Mouse (Mus musculus) mesoderm, embryonic 11.5 days (tissue): ENCODE data around the gene Smg5.
"Not testable (repeated sequence)": the region's sequence is repeated elsewhere in the genome, so short reads cannot be mapped to it uniquely, and the experiment has no call there.

Experiments
- DNase-seq: peaks from one replicate; pipeline ENCODE4 v3.0.0-alpha.2; 2012; ENCODE audit warnings: low read depth, low spot score

Gene Smg5

GRCm38 (mm10) chr3:88336058-88337013 is at the start of gene Smg5, which contains the start of gene Tmem79:
TSS of gene Smg5 (plus strand) at chr3:88336260.
TSS of gene Tmem79 (minus strand) at chr3:88336148.
- peak; percentile 97 for DNase-seq

DNA sequence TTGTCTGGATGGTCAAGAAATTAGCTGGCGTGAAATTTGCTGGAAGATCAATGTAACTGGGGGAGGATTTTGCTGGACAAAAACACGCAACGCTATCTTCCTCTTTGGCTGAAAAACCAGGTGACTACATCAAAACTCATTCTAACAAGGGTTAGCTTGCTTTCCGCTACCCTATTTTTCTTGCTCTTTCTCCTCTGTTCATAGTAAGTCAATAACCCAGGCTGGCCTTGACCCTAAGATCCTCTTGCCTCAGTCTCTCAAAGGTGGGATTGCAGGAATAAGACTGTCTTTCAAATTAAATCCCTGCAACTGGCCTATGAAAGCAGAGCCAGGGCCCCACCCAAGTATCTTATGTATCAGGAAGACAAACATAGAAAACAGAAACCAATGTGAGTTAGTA is 49.0 kb upstream of the Smg5 start, which contains the start of gene Gm38392:
Gene Gm38392, minus strand, starts transcription at position 101 of the 400 bp plus-strand sequence.
- DNase-seq, result no peak

DNA sequence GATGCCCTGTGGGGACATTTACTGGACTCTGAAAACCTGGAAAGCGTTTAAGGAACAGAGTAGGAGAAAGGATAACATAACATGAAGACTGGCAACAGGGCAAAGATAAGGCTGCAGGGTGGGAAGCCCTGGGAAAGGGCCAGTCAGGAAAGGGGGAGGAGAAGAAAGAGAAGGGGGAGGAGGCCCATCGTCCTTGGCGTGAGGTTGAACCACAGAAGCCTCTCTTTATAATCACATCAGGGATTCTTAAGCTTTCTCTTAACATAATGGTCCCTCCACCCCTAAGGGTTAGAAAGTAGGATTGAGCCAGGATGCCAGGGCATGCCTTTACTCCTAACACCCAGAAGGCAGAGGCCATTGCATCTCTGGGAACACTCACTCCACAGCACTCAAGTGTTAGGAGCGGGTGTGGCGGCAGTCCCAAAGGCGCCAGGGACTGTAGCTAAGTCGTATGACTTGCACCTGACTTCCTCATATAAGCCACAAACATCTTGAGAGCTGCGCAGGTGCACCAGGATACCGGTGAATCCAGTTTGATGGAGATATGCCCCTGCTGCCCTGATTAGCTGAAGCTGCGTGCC is 47.8 kb upstream of the Smg5 start:
- not testable (repeated sequence) for DNase-seq

- peak; percentile 4 for DNase-seq
Measured at GRCm38 (mm10) chr3:88291970-88292369, 44.1 kb upstream of the Smg5 start.

- DNase-seq, result not testable (repeated sequence)
Measured at GRCm38 (mm10) chr3:88295272-88295671, 40.8 kb upstream of the Smg5 start.

GRCm38 (mm10) chr3:88296110-88296560 is 39.9 kb upstream of the Smg5 start:
- DNase-seq, result no peak

GRCm38 (mm10) chr3:88296561-88297318 is 39.3 kb upstream of the Smg5 start, which contains the start of the genes Tsacc and Cct3:
TSS of gene Tsacc (minus strand) at chr3:88296999.
TSS of gene Cct3 (plus strand) at chr3:88297116.
- peak; percentile 100 for DNase-seq

GRCm38 (mm10) chr3:88297321-88297851 is 38.7 kb upstream of the Smg5 start:
- peak; percentile 12 for DNase-seq

GRCm38 (mm10) chr3:88299172-88299571 is 36.9 kb upstream of the Smg5 start:
- no peak for DNase-seq

DNA sequence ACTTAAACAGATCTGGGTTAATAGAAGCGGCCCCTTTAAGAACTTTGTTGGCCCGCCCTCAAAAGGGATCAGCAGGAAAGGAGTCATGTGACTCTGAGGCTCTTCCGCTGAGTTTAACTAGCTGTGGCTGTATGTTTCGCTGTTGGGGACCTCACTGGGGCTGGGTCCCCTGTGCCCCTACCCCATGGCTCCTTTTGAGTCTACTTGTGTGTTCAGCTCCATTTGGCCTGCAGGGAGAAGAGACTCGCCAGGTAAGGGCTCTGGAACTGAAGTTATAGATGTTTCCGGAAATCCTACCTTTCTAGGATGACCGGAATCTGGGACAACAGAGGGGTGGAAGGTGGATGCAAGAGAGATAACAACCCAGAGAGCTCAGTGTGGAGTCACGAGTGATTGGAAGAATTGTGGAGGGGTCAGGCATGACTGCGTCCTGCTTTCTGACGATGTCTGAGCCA is 11.1 kb upstream of the Smg5 start, which contains the start of gene Glmp:
Gene Glmp, plus strand, starts transcription at position 73 of the 455 bp plus-strand sequence.
- peak; percentile 66 for DNase-seq

GRCm38 (mm10) chr3:88328956-88329355 is 7.1 kb upstream of the Smg5 start:
- DNase-seq, result no peak

DNA sequence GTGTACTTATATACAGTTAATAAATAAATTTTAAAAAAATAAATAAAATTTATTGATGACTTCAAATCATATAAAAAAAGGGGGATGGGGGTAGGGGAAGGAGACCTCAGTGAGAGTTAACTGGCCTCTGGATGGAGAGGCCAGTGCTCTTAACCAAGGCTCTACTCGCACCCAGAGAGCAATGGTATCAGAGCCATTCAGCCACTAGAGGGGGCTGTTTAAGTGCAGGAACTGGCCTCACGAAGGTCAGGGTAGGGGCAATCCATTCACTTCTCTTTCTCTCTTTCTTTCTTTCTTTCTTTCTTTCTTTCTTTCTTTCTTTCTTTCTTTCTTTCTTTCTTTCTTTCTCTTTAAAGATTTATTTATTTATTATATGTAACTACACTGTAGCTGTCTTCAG is 4.8 kb upstream of the Smg5 start:
- peak; percentile 43 for DNase-seq

DNA sequence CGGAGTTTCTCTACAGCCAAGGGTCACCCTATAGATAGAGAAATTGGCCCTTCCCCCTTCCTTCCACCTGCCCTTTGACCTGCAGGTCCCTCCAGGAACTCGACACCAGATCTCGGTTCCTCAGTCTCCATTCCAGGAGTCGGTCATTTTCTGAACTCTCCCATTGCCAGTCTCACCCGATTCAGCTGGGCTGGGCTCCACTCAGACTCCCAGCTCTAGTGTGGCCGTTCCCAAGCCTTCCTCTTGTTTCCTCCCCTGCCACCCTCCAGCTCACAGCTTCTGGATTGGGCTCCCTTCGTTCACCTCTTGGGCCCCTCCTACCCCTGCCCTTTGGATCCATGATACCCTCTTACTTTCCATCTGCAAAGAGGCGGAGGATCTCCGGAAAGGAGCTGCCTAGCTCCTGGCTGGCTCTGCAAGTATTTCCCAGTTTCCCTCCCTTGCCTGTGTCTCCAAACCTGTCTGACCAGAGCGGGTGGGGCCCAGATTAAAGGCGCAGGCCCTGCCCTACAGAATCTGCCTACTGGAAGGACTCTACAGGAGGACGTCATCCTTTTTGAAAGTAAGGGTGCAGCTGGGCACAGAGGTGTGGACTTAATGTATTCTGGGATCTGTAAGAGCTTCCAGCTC is 1.9 kb upstream of the Smg5 start:
- DNase-seq, result no peak

DNA sequence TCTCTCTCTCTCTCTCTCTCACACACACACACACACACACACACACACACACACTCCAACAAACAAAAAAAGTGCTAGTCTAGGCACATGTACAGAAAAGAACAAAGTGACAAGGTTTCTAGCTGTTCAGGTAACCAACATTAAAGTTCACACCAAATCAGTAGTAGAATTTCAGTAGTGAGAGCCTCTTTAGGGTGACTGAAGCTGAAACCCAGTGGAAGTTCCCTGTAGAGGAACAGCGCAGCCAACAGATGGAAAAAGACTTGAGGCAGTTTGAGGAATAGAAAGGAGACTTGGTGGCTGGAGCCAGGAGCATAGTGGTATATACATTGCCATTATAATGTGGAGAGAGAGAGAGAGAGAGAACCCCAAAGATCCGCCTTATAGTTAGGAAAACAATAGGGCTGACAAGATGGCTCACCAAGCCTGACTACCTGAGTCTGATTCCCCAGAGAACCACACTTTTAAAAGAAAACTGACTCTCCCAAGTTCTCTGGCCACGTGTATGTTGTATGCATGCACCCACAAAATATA is 1.1 kb upstream of the Smg5 start:
- DNase-seq, result no peak

GRCm38 (mm10) chr3:88335436-88336053 is 515 bp upstream of the Smg5 start:
- DNase-seq, result no peak

DNA sequence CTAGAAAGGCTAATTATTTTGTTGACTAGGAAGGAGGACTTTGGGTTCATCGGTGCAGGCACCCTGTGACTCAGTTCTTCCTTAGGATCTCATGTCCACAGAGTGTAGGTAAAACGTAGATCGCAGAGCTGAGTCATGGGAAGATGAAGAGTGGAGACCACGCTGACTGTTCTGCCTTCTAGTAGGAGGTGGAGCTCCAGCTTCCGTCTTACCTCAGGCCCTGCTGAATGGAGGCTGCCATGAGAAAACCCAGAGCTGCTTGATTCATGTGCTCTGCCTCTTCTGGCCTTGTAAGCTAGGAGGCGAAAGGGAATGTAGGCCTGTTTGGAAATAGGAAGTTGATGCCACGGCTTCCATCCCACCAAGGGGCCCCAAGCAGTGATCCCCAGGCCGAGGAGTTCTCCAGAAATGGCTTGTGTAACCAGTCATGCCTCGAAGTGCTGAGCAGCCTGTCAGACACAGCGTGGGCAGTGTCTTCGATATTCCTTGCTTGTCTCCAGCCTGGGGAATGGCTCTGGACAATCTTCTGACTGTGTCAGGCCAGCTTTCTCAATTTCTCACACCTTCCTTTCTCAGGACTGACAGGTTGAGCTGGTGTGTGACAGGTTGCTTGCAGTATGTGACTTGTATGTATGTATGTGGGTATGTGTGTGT is 1.4 kb downstream of the Smg5 start:
- DNase-seq, result no peak

DNA sequence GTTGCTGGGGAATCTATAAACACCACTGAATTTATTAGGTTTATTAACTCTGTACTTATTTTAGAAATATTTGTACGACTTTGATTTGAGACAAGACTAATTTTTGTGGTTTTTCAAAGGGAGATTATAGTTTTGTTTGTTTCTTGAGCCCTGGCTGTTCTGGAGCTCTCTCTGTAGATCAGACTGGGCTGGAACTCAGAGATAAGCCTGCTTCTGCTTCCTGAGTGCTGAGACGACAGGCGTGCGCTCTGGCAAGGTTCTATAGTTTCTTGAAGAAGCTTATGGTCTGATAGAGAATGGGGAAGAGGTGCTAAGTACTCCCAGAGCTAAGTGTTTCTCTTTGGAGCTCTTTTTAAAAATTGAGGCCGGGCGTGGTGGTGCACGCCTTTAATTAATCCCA is 2.3 kb downstream of the Smg5 start:
- no peak for DNase-seq

DNA sequence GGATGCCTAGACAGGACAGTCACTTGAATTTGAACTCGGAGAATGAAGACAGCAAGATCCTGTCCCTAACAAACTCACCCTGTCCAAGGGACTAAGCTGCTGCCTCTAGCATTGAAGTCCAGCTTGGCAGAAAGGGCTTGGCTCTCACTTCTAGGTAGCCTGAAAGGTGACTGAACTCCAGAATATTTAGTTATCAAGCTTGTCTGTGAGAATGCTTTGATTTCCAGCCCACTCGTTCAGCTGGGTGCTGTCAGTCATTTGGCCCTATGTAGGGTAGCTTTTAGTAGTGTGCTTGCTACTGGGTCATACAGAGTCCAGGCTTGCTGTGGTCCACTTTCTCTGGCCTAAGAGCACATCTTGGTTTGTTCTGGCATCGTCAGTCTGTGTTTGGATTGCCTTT is 2.9 kb downstream of the Smg5 start:
- no peak for DNase-seq

GRCm38 (mm10) chr3:88350732-88351131 is 14.7 kb downstream of the Smg5 start:
- DNase-seq, result no peak

DNA sequence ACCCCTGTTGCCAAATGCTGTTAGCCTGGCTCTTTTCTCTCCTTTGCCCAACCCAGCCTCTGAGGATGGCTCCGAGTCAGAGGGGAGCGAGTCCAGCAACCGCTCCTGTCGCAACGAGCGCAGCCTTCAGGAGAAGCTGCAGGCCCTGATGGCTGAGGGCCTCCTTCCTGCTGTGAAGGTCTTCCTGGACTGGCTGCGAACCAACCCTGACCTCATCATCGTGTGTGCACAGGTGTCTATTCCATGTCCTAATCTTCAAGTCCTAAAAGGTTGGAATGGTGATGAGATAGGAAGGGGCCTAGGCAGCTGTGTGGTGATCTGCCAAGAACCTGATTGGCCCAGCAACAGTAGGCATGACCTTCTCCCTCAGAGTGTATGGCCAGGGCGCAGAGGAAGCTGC is 16.8 kb downstream of the Smg5 start:
- no peak for DNase-seq
